Mouse (Mus musculus) lung, adult 2 months (tissue): ENCODE data around the gene Phf20. TPM values are rescaled to one million over a fixed set of nuclear protein-coding genes. Genes with fewer than 3 reads are reported as not detected.

ENCODE experiments used
- DNase-seq: peaks from one replicate; pipeline ENCODE4 v3.0.0; 2022
- H3K4me1 ChIP-seq: fragments of 200-500 bp; 2 replicates; pipeline ENCODE4 v1.6.1; 2011; ENCODE audit warnings: low read length; ENCODE audit not compliant: control insufficient read depth, insufficient read depth
- H3K4me3 ChIP-seq: fragments of 200-500 bp; replicated peaks from 2 replicates; pipeline ENCODE3; 2011; ENCODE audit warnings: low read depth, mild to moderate bottlenecking, control low read depth, low read length; ENCODE audit errors: extremely low read depth
- CTCF ChIP-seq: fragments of 200-500 bp; IDR thresholded peaks from 2 replicates; pipeline ENCODE4 v1.5.1; 2011; ENCODE audit warnings: mild to moderate bottlenecking, low read length, control low read depth; ENCODE audit not compliant: insufficient read depth
- POLR2A ChIP-seq: fragments of 200-500 bp; IDR thresholded peaks from 2 replicates; pipeline ENCODE4 v1.6.1; 2011; ENCODE audit warnings: low read depth, mild to moderate bottlenecking, control low read depth, low read length, borderline replicate concordance; ENCODE audit errors: extremely low read depth
- WGBS: fragments of 180-500 bp; shearing (Covaris S2); methylation state at CpG from one replicate; pipeline ENCODE4 v1.1.7; 2018; 5-methylcytosine and 5-hydroxymethylcytosine counted together
- polyA plus RNA-seq: library from polyadenylated mRNA; depleted of rRNA; stranded (reverse); fragments of >200 nt; gene quantifications from 2 replicates; pipeline ENCODE4 v1.2.3, GENCODE M21; 2012; rRNA removed

Gene Phf20
- polyA plus RNA-seq, 1 experiment, result 19.9 TPM

DNA sequence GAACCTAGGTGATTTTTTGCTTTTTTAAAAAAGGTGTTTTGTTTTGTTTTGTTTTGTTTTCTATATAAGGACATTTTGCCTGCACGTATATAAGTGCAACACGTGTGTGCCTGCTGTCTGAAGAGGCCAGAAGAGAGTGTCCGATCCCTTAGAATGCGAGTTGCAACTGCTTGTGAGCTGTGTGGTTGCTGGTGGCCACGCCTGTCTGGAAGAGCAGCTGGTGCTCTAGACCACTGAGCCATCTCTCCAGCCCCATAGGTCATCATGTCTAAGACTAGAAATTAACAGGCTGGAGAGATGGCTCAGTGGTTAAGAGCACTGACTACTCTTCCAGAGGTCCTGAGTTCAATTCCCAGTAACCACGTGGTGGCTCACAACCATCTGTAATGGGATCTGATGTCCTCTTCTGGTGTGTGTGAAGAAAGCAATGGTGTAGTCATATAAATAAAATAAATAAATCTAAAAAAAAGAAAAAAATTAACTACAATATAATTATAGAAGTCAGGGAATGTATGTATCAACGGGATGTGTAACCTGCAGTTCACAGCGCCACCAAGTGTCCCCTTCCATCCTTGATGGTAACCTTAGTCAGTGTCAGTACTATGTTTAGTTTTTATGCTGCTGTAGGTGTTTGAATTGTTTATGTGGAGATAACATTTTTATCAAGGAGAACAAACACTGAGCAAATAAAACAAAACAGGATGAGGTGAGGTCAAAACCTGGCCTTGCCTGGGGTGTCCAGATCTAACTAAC is 156.3 kb downstream of the Phf20 start:
- TF ChIP-seq CTCF (no peak), POLR2A (no peak)
- WGBS, result 69% methylated on average over 8 of the region's 8 CpGs
- DNase-seq, result no peak

DNA sequence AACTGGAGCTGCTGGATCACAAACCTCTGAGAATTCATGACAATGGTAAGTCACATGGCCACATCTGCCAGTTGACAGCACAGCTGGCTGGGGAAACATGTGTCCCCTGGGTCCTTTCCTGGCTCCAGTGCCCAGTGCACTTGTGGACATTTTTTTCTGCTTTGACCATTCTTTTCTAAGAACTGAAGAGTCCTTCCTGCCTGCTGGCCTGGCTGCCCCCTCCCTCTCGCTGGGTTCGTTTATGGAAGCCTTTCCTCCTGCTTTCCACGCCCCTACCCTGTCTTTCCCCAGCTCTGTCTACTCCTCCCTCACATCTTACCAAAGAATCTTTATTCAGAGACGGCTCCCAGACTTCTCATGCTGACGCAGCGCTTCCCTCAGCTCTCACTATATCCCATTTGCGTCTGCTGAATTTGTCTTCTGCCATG is 157.0 kb downstream of the Phf20 start:
- Histone ChIP-seq H3K4me3 (no peak overlapping the region), H3K4me1 (no peaks in the 10 kb centered on the region)
- TF ChIP-seq CTCF, result no peak
- TF ChIP-seq POLR2A, result no peak
- WGBS, result 31% methylated on average over 7 of the region's 7 CpGs
- no peak for DNase-seq

More for the DNA sequence above, 156.3 kb downstream of the Phf20 start:
- no peaks in the 10 kb centered on the region for H3K4me1 ChIP-seq
- H3K4me3 ChIP-seq, result no peak overlapping the region

DNA sequence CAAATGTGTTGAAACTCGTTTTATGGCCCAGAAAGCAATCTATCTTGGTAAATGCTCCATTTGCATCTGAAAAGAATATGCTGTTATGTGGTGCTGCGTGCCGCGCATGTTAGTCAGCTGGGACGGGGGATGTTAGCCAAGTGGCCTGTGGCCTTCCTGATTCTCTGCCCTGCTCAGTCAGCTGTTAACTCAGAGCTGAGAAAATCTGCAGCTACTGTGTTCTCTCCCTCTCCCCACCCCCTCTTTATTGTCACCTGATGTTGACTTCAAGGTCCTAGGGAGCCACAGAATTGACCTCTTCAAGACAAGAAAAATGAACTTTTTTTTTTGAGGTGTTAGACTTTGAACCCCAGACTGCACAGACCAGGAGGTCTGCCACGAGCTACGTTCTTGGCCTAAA is 159.8 kb downstream of the Phf20 start:
- DNase-seq, result no peak
- Histone ChIP-seq H3K4me1 (no peaks in the 10 kb centered on the region), H3K4me3 (no peak overlapping the region)
- 68% methylated on average over 7 of the region's 7 CpGs for WGBS
- no peak for TF ChIP-seq POLR2A
- no peak for TF ChIP-seq CTCF

Other genes with a start within 250 kb of the Phf20 start
- gene Cep250, start 240.0 kb upstream of the Phf20 start, polyA plus RNA-seq, result 7.1 and 9.1 TPM in 2 replicates
- gene 6430550D23Rik, start 188.5 kb upstream of the Phf20 start, polyA plus RNA-seq, result 1.0 and 1.8 TPM in 2 replicates
- gene Ergic3, start 188.4 kb upstream of the Phf20 start, polyA plus RNA-seq, result 227 and 260 TPM in 2 replicates
- 0.63 and 0.98 TPM in 2 replicates for gene Fer1l4, start 143.5 kb upstream of the Phf20 start, polyA plus RNA-seq
- gene Spag4, start 131.3 kb upstream of the Phf20 start, polyA plus RNA-seq, result 1.1 and 1.8 TPM in 2 replicates
- 114 and 121 TPM in 2 replicates for gene Cpne1, start 84.5 kb upstream of the Phf20 start, polyA plus RNA-seq
- gene Rbm12, start 84.5 kb upstream of the Phf20 start, polyA plus RNA-seq, result 12.5 and 21.1 TPM in 2 replicates
- gene Gm28036, start 69.4 kb upstream of the Phf20 start, polyA plus RNA-seq, result 5.1 and 6.5 TPM in 2 replicates
- gene Romo1, start 52.4 kb upstream of the Phf20 start, polyA plus RNA-seq, result 203 and 218 TPM in 2 replicates
- 40.6 and 42.8 TPM in 2 replicates for gene Nfs1, start 52.3 kb upstream of the Phf20 start, polyA plus RNA-seq
- 65.2 and 81.0 TPM in 2 replicates for gene Rbm39, start 16.2 kb upstream of the Phf20 start, polyA plus RNA-seq
- gene Cnbd2, start 115.8 kb downstream of the Phf20 start, polyA plus RNA-seq, result 0.96 and 1.2 TPM in 2 replicates
- gene Scand1, start 116.2 kb downstream of the Phf20 start, polyA plus RNA-seq, result 157 and 282 TPM in 2 replicates
- 24.7 and 25.1 TPM in 2 replicates for gene Epb41l1, start 224.4 kb downstream of the Phf20 start, polyA plus RNA-seq